Mouse (Mus musculus): Measurements from ENCODE around the gene Dek. TPM values are rescaled to one million over a fixed set of nuclear protein-coding genes. Genes with fewer than 3 reads are reported as not detected.
A peak's percentile ranks its signal among the peaks of the same experiment; 100 is the strongest.

Gene Dek
- total RNA-seq, 2 experiments from 2014 or later: 48.1 to 51.7 TPM

DNA sequence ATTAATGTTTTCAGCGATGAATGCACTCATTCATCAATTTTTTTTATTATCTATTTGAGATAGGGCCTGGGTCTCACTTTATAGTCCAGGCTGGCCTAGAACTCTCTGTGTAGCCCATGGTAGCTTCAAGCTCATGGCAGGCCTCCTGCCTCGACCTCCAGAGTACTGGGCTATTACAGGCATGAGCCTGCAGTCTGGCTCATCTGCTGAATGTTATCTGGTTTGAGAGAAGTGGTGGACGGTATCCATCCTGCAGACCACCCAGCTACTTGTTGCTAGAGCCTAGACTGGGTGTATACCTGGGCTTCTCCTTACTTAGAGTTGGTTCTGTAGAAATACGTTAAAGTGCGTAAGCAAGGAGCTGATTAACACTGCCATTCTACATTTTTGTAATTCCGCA lies 39.0 kb downstream of the Dek start:
- no peak for DNase-seq (ENCODE audit: low spot score in 2 of 2)
- intact Hi-C loops (cut with DNase I): no loop called here

DNA sequence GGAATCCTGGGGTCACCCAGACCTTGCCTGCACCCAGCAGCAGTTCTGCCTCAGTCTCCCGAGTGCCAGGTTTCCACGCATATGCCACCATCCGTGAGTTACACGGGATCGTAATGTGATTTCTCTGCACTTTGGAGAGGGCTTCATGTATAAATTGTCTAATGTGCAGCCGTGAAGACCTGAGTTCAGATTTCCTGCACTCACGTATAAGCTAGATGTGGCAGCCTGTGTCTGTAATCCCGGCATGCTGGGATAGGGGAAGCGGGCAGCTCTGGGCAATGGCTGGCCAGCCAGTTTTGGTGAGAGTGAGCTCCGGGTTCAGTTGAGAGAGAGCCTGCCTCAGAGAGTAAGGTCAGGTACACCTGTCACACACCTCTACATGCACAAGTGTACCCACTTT lies 39.5 kb downstream of the Dek start:
- intact Hi-C loops (cut with DNase I): no loop called here
- DNase-seq (ENCODE audit: low spot score in 2 of 2): no peak

DNA sequence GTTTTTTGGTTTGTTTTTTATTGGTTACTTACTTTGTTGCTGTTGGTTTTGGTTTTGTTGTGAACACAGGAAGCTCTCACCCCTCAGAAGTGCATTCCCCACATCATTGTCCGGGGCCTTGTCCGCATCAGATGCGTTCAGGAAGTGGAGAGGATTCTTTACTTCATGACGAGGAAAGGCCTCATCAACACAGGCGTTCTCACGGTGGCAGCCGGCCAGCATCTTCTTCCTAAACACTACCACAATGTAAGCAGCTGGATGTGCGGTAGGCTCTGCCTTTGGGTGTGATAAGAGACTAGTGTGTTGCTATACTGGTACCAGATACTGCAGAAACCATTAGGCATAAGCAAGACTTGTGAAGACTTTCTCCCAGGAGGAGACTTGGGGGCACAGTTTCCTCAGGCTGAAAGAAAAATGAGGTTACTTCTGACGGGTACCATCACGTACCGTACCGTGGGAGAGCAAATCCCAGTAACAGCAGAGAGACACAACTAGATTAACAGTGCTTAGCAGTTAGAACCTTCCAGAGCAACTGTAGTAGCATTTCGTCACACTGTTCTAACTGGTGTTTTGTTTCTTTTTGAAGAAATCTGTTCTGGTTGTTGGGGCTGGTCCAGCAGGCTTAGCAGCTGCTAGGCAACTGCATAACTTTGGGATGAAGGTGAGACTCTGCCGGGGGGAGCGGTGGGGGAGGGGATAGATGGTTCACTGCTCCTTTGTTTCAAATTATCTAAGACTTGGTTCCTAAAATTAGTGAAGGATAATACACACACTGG lies 41.8 kb downstream of the Dek start:
- DNase-seq (ENCODE audit: low spot score in 2 of 2): no peak
- intact Hi-C loops (cut with DNase I): no loop called here

DNA sequence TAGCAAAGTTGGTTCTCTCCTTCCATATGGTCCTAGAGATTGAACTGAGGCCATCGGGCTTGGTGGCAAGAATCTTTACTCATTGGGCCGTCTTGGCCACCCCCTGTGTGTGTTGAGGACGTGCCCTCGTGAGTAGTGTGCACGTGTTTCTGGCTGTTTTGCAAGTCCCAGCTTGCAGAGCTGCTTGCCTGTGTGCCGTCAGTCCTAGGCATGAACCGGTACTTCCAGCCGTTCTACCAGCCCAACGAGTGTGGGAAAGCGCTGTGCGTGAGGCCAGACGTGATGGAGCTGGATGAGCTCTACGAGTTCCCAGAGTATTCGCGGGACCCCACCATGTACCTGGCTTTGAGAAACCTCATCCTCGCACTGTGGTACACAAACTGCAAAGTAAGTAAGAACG lies 43.2 kb downstream of the Dek start:
- DNase-seq (ENCODE audit: low spot score in 2 of 2): no peak
- intact Hi-C loops (cut with DNase I): no loop called here

DNA sequence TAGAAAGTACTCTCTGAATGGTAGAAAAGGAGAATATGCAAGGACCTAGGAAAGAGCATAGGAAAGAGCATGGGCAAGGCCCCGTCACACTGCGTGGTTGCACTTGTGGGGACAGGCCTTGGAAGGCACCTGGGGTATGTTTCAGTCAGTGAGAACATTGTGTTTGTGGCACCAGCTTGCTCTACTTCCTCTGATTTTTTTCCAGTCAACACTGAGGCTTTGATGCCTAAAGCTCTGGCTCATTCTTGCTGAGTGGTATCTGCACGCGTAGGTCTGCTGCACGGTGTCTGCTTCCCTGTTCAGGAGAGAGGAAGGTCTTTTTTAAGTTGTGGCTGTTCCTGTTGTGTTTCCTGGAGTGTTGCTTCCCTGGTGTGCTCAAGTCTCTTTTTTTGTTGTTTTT lies 49.2 kb downstream of the Dek start:
- no peak for DNase-seq (ENCODE audit: low spot score in 2 of 2)
- intact Hi-C loops (cut with DNase I): no loop called here

DNA sequence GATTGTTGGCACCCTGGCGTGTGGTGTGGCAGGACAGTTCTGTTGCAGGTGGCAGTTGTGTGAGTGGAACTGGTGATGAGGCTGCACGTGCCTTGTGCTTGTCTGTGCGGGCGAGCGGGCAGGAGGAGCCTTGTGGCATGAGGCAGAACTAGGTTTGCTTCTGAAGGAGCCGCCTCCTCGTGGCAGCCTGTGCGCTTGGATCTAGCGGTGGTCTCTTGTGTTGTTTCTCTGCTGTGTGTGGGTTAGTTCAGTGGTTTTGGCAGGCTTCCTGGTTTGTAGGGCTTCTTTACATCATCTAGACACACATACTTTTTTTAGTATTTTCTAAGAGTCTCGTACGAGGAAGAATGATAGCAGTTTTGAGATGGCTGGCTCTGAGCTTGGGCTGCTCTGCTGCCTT lies 49.9 kb downstream of the Dek start:
- peak; percentile 76 to 92 for DNase-seq (ENCODE audit: low spot score in 2 of 2)
- intact Hi-C loops (cut with DNase I): no loop called here

DNA sequence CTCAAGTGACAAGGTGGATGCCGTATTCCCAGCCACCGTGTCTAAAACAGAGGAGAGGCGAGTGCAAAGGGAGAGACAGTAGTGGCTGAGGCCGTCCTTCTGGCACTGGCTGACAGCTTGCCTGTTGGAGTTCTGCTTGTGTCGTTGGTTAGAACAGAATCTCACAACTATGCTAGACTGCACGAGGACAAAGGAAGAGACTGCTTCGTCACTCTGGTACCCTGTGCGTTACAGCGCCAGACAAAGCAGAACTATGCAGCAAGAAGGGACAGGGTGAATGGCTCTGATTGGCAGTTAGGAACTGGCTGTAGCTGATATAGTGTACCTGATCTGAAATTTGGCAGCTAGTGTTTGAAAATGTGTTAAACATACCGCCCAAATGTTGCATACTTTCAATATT lies 52.0 kb downstream of the Dek start:
- intact Hi-C loops (cut with DNase I): no loop called here
- DNase-seq (ENCODE audit: low spot score in 2 of 2): no peak

DNA sequence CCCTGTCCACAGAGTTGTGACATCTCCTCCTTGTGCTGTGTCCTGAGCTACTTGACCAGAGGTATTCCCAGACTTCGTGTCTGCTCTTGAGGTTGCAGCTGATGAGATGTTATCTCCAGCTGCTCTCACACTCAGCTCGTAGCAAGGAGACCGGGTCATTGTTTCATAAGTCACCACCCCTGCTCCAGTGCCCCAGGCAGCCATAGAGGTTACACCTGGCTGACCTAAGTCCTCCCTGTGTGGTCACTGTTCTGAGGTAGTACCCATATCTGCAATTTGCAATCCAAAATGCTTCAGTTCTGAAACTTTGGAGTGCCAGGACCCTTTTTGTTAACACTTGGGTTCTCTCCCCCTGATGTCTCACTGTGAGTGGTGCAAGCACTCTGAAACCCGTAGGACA lies 56.0 kb downstream of the Dek start:
- DNase-seq (ENCODE audit: low spot score in 2 of 2): no peak
- intact Hi-C loops (cut with DNase I): no loop called here

DNA sequence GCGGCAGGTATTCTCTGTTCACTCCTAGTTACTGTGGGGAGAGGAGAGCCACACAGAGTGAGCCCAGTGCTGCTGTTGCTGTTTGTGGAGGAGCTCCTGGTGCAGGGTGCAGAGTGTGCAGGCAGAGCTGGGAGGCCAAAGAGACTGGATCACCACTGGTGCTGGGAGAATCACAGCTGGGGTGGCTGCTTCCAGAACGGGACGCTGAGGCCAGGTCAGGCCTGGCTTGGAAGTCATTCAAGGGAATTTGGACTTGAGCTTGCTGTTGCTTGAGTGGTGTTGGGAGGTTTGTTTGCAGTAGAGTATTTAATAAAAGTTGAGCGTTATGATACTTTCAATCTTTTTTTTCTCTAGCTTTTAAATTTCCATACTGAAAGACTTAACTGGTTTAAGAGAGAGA lies 58.0 kb downstream of the Dek start:
- DNase-seq (ENCODE audit: low spot score in 2 of 2): no peak
- intact Hi-C loops (cut with DNase I): no loop called here

DNA sequence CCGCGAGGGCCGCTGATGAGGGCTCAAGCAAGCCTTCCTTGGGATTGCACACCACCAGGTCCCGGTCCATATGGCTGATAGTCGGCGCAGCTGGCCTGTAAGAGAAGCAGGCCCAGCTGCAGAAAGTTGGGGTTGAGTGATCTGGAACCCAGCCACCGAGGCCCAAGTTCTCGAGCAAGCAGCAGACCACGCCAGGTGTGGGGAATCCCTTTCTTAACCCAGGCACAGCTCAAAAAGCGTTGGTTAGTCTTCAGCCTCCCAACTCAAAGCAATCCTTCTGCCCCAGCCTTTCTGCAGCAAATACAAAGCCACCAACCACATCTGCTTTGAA lies 61.4 kb downstream of the Dek start, which contains the start of gene Tpmt:
Gene Tpmt (minus strand): TSS at position 121 of the 331 bp plus-strand sequence.
- DNase-seq (ENCODE audit: low spot score in 2 of 2): no peak
- intact Hi-C loops (cut with DNase I): no loop called here

DNA sequence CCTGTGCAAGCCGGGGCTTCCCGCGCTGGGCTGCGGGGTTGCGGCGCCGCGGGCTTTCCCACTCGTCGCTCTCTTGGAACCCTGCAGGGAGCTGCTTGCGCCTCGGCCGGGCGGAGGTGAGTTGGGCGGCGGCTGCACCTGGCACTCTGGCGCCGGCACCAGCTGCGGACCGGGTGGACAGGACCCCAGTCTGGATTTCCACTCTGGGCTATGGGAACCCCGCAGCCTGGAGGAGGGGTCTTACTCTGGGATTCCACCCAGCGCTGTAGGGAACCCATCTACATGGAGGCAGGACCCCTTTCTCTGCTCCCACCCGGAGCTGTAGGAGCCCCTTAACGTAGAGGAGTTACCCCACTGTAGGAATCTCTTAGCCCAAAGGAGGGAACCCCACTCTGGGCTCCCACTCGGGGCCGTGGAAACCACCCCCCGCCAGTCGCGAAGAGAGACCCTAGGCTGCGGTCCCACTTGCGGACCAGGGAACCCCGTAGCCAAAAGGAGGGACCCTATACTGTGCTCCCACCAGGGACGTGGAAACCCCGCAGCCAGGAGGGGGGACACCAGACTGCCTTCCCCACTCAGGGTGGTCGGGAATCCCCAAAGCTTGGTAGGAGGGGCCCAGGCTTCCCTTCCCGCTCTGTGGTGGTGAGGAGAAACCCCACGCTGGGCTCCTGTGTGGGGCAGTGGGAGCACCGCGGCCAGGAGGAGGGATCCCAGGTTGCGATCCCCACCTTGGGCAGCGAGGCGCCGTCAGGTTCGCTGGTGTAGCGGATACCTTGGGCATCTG lies 62.0 kb downstream of the Dek start:
- intact Hi-C loops (cut with DNase I): no loop called here
- DNase-seq (ENCODE audit: low spot score in 2 of 2): no peak

DNA sequence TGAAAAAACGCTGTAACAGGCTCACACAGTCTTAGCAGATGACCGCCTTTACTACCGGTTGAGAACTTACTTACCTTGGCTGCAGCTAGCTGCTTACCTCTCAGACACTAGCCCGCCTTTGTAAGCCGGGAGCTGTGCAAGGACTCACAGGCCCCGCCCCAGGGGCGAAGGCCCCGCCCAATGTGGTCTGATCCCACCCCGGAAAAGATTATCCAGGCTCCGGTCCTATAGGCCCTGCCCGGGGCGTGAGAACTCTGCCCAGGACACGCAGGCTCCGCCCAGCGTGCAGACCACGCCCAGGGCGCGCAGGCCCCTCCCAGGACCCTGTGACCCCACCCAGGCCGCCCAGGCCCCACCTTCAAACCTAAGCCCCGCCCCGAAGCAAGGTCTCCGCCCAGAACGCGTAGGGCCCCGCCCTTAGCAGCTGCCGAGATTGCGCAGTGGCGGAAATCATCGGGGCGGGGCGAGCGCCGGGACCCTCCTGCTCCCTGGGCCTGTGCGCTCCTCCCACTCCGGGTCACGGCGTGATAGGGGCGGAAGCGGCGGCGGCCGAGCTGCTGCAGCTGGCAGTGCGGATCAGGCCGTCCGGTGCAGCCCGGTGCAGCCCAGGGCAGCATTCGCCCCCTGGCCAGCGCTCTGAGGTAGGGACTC lies 62.8 kb downstream of the Dek start, which contains the start of gene Kdm1b:
Gene Kdm1b (plus strand): TSS at position 470 of the 651 bp plus-strand sequence.
- intact Hi-C loops (cut with DNase I): no loop called here

DNA sequence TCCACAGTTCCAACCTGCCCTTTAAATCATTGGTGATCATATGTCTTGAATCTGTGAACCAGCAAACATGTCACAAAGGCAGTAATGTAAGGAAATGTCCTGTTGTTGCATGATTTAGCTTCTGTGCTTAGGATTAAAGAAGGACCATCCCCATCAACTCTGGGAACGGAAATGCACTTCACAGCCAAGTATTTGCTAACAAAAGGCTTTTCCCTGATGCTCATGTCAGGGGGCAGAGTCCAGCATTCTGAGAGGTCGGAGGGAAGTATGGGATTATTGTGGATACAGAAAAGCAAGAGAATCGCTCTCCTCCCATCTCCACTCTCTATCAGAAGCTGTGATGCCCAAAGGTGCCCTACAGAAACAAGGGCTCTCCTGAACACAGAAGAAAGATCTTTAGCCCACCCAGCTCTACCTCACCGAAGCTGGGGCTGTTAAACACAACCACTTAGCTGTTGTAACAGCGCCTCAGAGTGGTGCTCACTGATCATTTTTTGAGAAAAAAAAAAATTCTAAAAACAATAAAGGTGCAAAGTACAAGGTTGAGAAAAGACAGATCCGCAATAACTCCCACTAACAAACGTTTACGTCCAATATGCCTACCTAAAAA lies 63.9 kb downstream of the Dek start:
- intact Hi-C loops (cut with DNase I): no loop called here
- no peak for DNase-seq (ENCODE audit: low spot score in 2 of 2)

More for the DNA sequence above, 62.8 kb downstream of the Dek start, which contains the start of gene Kdm1b:
- DNase-seq (ENCODE audit: low spot score in 2 of 2): peak; percentile 95 to 96

DNA sequence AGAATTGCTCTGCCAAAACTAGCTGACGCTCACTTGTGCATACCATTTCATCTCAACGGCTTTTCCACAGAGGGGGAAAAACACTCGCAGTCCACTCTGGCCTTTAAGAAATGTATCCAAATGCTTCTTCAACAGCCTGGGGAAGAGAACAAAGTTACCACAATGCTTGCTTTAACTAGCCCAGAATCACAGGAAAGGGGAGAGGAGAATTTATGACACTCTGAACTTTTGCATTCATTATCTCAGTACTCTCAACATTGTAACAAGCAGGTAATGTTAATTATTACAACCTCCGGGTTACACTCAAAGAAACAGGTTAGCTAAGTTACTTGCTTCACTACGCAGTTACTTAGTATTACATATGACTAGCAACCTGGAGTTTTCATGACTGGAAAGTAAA lies 65.9 kb downstream of the Dek start:
- DNase-seq (ENCODE audit: low spot score in 2 of 2): no peak
- intact Hi-C loops (cut with DNase I): no loop called here

DNA sequence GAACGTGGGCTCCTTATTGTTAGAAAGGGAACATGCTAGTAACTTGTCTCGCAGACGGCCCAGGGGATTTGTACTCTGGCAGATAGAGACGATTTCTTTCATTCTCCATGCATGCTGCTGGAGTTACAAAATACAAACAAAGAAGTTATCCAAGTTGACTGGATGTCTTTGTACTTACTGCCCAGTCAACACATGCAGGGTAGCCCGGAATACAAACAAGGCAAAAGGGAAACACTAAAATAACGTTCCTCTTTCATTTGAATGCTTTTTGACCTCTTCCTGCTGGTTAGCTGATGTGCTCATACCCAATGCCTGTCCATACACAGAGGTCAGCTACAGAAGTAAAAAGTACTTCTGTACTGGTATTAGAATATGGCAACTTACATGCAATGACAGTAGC lies 68.1 kb downstream of the Dek start:
- DNase-seq (ENCODE audit: low spot score in 2 of 2): no peak
- intact Hi-C loops (cut with DNase I): no loop called here

Other genes with a start within 250 kb of the Dek start
- 10 to 100 TPM; 24.6 to 28.2 TPM for gene Kif13a, start 176.3 kb downstream of the Dek start, total RNA-seq (2021)
- gene Nhlrc1, start 91.4 kb downstream of the Dek start, total RNA-seq (2021): 10 to 100 TPM; 13.9 to 15.7 TPM
- 10 to 100 TPM; 10.4 to 12.3 TPM for gene Kdm1b, start 62.7 kb downstream of the Dek start, total RNA-seq (2021)
- 10 to 100 TPM in 1 of 2 experiments, 1 to 10 TPM in 1; 7.8 to 10.4 TPM for gene Tpmt, start 61.5 kb downstream of the Dek start, total RNA-seq (2021)
- 10 to 100 TPM; 18.7 to 21.5 TPM for gene Rnf144b, start 16.5 kb upstream of the Dek start, total RNA-seq (2021)

Data from left cerebral cortex, postnatal 14 days (tissue).